In the genomic region with DNA sequence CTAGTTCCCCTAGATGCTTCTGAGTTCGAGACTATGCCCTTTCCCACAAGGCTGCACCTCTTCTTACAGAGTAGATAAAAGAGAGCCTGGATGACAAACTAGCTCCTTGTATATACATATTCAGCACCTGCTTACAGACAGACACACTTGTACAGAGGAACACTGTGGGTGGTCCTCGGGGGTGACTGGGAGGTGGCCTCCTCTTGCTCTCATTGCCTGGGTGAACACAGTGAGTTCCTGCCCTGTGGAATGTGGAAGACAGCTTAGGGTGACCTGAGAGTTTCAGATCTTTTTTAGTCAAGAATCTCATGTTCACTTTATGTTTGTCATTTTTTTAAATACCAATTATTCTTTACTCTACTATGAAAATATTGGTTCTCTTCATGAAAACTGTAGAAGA, we compare ENCODE assay signal across 22 mouse cellular contexts.
"Had no signal": no experiment of that assay in that cellular context is flagged by ENCODE, and none has a peak within 500 bp of the region (broad histone marks: within the 10 kb centered on the region; RNA-seq: fewer than 3 reads in every experiment).

No protein-coding gene starts in this region.

- H3K4me3 ChIP-seq: heart, embryonic 13.5 days; heart, embryonic 15.5 days; hindbrain, embryonic 13.5 days; hindbrain, embryonic 15.5 days; kidney, embryonic 15.5 days; left cerebral cortex, adult 2 months; limb, embryonic 10.5 days; limb, embryonic 12.5 days; liver, embryonic 13.5 days had no signal

- H3K4me1 ChIP-seq: heart, embryonic 13.5 days; heart, embryonic 15.5 days; hindbrain, embryonic 13.5 days; hindbrain, embryonic 15.5 days; kidney, embryonic 15.5 days; limb, embryonic 10.5 days; limb, embryonic 12.5 days; liver, embryonic 13.5 days had no signal

- H3K27ac ChIP-seq: heart, embryonic 13.5 days; heart, embryonic 15.5 days; hindbrain, embryonic 13.5 days; hindbrain, embryonic 15.5 days; hindbrain, postnatal 0 days; kidney, embryonic 15.5 days; kidney, postnatal 0 days; left cerebral cortex, adult 2 months; limb, embryonic 10.5 days; limb, embryonic 12.5 days; liver, embryonic 13.5 days had no signal

- DNase-seq: gastrocnemius, postnatal 14 days; gastrocnemius, postnatal 36 days; heart, adult 18-20 months; heart, postnatal 14 days; heart, postnatal 36 days; kidney, adult 11 months; kidney, adult 2 months; kidney, adult 9 months; kidney, postnatal 14 days; kidney, postnatal 36 days; liver; liver, embryonic 13.5 days had no signal

- H3K27me3 ChIP-seq: heart, embryonic 13.5 days; heart, embryonic 15.5 days; hindbrain, embryonic 13.5 days; hindbrain, embryonic 15.5 days; kidney, embryonic 15.5 days; limb, embryonic 12.5 days; liver, embryonic 13.5 days had no signal

- H3K36me3 ChIP-seq: liver, embryonic 13.5 days had no signal

- H3K9me3 ChIP-seq: heart, embryonic 13.5 days; heart, embryonic 15.5 days; hindbrain, embryonic 13.5 days; hindbrain, embryonic 15.5 days; kidney, embryonic 15.5 days; limb, embryonic 10.5 days; limb, embryonic 12.5 days; liver, embryonic 13.5 days had no signal
